Mouse (Mus musculus): ENCODE data around the gene Gm42742.

Gm42742 gene

DNA sequence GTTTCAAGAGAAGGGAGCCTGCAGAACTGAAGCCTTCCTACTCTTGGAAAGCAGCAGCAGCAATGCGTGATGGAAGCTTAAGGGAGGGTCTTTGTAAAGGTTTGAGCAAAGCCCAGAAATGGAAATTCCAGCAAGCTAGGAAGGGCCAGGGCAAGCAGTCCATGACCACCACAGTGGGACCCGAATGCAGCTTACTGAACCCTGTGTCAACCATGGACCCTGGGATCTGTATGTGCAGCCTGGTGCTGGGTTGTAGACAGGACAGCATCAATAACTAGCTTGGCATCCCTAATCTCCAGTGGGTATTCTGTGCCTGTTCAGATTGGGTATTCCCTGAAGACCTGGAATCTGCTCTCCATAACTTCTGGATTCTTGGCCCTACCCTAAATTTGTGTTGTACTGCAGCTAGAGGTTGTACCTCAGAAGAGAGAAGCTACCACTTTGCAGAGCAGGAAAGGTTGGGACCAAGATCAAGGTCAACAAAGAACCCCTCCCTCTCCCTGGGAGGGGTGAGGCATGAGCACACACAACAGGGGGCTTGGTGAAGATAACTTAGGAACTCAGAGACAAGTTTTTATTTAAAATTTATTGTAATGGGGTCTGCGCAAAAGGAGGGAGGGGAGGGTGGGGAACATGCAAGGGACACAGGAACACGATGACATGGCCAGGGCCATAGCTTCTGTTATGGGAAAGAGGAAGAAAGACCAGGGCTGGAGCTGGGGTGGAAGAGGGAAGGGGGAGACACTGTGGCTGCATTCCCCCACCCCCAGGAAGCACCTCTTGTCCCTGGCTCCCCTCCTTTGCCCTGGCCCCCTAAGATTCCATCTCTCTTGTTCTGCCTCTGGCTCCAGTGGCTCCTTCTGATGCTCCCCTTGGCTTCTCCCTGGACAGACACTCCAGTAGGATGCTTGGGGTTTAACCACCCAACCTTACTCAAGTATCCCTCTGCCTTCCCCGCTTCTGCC lies 948 bp upstream of the Gm42742 start:
- no peak for ATAC-seq (ENCODE audit: insufficient number of reproducible peaks, low FRiP score, low TSS enrichment)

GRCm38 (mm10) chr7:127020491-127020890 lies 406 bp downstream of the Gm42742 start:
- no peak for ATAC-seq (ENCODE audit: insufficient number of reproducible peaks, low FRiP score, low TSS enrichment)

DNA sequence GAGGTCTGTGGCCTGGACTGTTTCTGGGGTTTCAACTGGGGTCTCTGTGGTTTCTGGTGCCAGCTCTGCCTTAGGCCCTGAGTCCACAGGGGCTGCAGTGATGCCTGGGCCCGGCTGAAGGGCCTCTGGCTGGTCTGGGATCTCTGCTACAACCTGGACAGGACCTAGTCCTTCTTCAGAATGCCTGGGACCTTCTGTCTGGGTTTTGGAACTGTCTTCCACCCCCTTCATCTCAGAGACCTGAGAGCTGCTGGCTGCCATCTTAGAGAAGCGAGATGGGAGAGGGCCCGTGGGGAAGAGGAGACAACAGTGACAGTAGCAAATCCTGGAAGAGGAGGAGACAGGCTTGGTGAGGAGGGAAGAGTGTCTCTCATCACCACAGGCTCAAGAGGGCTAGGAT lies 866 bp downstream of the Gm42742 start:
- ATAC-seq (ENCODE audit: insufficient number of reproducible peaks, low FRiP score, low TSS enrichment): no peak

GRCm38 (mm10) chr7:127019306-127019960 lies 1.5 kb downstream of the Gm42742 start:
- no peak for ATAC-seq (ENCODE audit: insufficient number of reproducible peaks, low FRiP score, low TSS enrichment)

DNA sequence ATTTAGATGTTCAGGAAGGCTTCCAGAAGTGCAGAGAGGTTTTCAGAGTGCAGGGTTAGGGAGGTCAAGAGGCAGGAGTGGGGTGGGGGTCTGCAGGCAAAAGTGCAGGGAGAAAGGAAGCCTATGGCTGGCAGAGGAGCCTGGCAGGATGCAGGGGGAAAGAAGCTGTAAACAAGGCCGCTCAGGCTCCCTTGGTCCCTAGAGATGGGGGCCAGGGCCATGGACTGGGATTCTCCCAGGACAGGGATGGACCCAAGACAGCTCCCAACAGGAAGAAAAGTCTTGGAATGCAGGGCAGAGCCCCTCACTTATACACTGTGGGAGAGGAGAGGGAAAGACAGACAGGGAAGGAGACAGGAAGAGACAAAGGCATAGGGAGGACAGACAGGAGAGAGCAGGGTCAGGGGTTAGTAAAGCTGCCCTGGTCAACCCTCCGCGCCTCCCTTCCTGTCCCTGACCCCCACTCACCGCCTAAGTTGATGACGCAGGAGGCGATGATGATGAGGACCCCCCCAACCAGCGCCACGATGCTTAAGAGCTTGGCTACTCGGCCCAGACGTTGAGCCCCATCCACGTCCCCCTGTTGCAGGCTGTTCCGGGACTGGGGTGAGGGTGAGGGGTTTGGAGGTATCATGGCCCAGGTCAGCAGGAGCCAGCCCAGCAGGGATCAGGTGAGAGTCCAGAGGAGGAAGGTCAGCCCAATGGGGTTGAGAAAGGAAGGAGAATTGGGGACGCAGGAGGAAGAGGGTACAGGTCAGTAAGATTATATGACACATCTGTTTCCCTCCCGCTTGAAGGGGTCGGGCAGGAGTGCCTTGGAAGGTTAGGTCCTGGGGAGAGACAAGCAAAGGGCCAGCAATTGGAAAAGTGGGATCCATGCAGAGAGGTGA lies 2.2 kb downstream of the Gm42742 start:
- ATAC-seq (ENCODE audit: insufficient number of reproducible peaks, low FRiP score, low TSS enrichment): no peak

- no peak for ATAC-seq (ENCODE audit: insufficient number of reproducible peaks, low FRiP score, low TSS enrichment)
These were observed 2.9 kb downstream of the Gm42742 start for GRCm38 (mm10) chr7:127017950-127018345.

DNA sequence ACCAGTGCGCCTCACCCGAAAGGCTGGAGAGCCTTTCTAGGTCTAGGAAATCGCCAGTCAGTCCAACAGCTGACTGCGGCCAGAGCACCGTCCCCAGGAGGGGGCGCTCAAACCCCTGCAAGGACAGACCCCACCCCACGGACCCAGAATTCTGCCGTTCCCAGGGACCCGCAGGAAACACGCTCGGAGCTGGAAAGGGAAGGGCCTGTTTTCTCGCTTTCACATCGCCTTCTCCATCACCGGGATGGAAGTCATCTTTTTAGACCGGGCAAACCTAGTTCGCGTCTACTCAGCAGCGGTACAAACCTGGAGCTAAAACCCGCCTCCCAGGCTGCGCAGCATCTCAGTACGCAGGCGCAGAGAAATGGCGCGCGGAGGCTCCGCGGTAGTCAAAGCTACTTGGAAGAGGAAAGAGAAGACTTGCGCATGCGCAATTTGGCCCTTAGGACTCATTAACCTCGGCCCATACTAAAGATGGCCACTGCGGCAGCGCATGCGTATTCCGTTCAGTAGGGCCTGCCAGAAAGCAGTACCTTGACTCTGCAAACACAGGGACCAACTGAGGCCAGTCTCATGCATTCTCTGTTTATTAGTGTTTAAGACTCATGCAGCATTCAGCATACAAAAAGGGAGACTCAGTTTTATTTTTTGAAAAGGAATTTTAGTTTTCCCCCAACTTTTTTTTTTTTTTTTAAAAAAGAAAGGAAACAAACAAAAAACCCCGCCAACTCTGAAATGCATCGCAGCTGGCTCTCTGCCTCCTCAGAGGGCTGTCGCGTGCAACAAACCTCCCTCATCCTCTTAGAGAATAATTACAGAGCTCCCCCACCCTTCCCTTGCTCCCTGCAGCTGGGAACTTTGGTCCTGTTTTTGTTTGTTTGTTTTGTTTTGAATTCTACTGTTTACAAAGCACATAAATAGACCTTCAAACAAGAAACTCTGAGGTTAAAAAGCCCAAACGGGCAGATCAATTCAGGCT lies 3.6 kb downstream of the Gm42742 start, which contains the start of gene Pagr1a:
TSS of gene Pagr1a (minus strand) at position 382 of the 979 bp plus-strand sequence.
- peak; percentile 28; the same call in 1 of the 2 replicates for ATAC-seq (ENCODE audit: insufficient number of reproducible peaks, low FRiP score, low TSS enrichment)

DNA sequence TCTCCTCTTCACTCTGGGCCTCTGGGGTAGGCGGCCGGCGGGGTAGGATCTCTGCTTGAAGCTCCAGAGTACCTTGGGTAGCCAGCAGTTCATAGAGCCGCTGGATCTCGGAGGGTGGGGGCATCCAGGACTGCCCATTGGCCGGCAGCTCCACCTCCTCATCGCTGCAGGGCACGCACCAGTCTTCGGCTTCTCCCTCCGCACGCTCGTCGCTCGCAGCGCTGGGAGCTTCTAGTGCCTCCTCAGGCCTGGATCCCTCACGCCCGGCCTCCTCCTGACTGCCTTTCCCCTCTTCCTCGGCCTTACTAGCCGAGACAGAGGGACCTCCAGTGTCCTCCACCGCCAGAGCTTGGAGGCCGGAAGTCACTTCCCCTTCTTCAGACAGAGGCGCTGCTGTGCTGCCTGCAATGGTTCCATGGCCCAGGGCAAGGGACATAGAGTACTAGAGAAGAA lies 4.4 kb downstream of the Gm42742 start:
- ATAC-seq (ENCODE audit: insufficient number of reproducible peaks, low FRiP score, low TSS enrichment): peak; percentile 15

DNA sequence TGATC lies 4.6 kb downstream of the Gm42742 start, which contains the start of gene Pagr1b:
TSS of gene Pagr1b (minus strand) at position 4 of the 5 bp plus-strand sequence.
- ATAC-seq (ENCODE audit: insufficient number of reproducible peaks, low FRiP score, low TSS enrichment): no peak

GRCm38 (mm10) chr7:127016081-127016480 lies 4.8 kb downstream of the Gm42742 start:
- peak; percentile 16; the same call in 1 of the 2 replicates for ATAC-seq (ENCODE audit: insufficient number of reproducible peaks, low FRiP score, low TSS enrichment)

GRCm38 (mm10) chr7:127014993-127015392 lies 5.9 kb downstream of the Gm42742 start:
- no peak for ATAC-seq (ENCODE audit: insufficient number of reproducible peaks, low FRiP score, low TSS enrichment)

DNA sequence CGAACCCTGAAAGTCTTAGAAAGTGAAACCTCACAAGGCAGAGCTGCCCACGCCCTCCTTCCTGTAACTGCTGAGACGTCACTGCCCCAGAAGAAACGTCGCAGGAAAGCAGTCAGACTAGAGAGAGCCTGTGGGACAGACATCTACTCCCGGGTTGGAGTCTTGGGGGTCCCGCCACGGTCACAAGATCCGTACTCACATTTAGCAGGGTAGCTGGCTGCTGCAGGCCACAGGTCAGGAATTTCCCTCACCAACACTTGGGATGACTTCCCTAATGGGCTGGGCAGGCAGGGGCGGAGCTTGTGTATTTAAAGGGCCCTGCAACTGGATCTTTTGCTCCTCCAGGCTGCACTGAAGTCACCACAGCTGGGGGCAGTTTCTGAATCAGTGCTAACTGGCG lies 6.6 kb downstream of the Gm42742 start, which contains the start of gene Mvp:
TSS of gene Mvp (minus strand) at position 302 of the 400 bp plus-strand sequence.
- ATAC-seq (ENCODE audit: insufficient number of reproducible peaks, low FRiP score, low TSS enrichment): no peak

GRCm38 (mm10) chr7:127013385-127013784 lies 7.5 kb downstream of the Gm42742 start:
- ATAC-seq (ENCODE audit: insufficient number of reproducible peaks, low FRiP score, low TSS enrichment): no peak

DNA sequence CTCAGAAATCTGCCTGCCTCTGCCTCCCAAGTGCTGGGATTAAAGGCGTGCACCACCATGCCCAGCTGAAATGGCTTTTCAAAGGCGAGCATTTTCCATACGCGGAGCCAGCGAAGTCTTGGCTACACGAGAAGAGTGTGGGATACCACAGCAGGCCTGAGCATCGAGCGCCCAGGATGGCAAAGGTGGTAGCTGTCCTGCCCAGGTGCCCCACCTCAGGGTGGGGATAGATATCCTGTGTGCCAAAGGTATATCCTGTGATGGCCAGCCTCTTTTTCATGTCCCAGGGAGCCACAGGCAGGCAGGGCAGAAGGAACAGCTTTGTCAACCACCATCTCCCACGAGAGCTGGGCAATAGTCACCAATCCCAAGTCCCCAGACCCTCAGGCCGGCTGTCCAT lies 8.1 kb downstream of the Gm42742 start:
- ATAC-seq (ENCODE audit: insufficient number of reproducible peaks, low FRiP score, low TSS enrichment): no peak

DNA sequence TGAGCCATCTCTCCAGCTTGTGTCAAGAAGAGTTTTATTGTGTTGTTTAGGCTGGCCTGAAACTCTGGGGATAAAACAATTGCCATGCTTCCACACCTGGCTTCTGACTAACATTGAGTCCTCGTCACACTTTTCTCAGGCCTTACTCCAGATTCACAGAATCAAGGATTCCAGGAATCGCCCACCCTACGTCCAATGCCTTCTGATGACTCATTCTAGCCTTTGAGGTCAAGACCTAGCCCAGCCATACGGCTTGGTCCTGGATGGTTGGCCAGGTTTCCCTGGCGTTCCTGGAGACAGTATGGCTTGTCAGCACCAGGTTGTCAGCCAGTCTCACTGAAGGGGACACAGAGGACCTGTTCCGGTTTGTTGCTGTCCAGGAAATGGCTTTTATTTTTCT lies 8.5 kb downstream of the Gm42742 start:
- ATAC-seq (ENCODE audit: insufficient number of reproducible peaks, low FRiP score, low TSS enrichment): no peak

DNA sequence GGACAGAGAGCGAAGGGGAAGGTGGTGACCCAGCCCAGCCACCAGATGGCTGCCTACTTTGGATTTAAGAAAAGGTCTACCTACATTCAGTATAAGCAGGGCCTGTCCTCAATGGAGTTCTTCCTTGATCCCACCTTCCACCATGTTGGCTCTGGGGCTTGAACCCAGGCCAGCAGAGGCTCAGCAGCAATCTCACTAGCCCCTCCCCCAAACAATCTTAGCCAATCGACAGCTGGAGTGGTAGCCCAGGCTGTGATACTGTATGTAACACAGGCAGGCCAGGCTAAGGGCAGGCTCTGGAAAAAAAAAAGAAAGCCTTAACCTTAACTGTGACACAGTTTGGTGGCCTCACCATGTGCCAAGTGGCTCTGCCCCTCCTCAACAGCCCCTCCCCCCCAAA lies 9.2 kb downstream of the Gm42742 start:
- ATAC-seq (ENCODE audit: insufficient number of reproducible peaks, low FRiP score, low TSS enrichment): no peak

DNA sequence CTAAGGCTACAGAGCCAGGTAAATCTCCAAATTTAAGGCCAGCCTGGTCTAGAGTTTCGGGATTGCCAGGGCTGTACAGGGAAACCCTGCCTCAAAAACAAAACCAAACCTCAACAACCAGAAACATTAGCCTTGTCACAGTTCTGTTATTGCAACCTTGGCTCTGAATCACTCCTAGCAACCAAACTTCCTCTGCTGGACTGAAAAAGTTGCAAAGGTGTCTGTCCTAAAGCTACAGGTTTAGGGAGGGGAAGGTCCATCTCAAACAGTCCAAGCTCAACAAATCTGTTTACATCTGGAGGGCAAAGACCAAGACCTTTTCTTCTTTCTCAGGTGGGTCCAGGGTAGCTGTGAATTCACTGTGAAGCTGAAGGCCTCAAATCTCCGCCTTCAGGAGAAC lies 9.8 kb downstream of the Gm42742 start:
- ATAC-seq (ENCODE audit: insufficient number of reproducible peaks, low FRiP score, low TSS enrichment): no peak

DNA sequence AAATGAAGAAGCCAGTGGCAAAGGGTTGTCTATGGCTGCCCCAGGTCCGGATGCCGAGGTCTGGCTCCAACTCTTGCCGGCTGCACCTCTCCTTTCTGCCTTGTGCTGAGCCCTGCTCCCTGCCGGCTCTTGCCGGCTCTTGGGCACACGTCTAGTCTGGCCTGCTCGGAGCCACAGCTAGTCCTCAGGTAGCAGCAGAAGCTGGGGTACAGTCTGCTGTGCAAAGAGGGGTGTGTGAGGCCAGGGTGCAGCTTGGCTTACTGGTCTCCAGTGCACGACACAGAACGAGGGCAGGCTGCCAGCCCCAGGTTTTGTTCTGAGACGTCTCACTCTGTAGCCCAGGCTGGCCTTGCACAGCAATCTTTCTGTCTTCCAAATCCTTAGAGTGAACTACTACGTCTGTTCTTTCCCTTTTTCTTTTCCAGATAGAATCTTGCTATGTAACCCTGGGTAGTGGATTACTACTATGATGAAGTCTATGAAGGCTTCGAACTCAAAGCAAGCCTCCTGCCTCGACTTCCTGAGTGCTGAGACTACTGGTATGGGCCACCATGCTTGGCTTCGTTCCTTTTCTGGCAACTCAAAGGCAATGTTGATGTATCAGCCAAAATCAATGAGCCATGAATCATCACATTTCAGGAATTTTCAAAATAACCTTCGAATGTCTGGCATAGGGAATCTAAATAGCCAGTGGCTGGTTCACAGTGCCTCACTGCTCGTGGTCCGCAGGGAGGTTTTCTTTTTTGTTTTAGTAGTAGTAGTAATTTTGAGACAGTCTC lies 11.4 kb downstream of the Gm42742 start:
- peak; percentile 16; the same call in 1 of the 2 replicates for ATAC-seq (ENCODE audit: insufficient number of reproducible peaks, low FRiP score, low TSS enrichment)
